Mouse (Mus musculus) liver, embryonic 13.5 days (tissue): ENCODE results near the gene Cdh23. TPM values are rescaled to one million over a fixed set of nuclear protein-coding genes. Genes with fewer than 3 reads are reported as not detected.

Source experiments
- ATAC-seq: fragments of 200-750 bp; cut with Nextera tagmentation; 2 replicates; pipeline ENCODE4 v1.8.0; 2017; ENCODE audit warnings: low read depth, mild to moderate bottlenecking, moderate number of reproducible peaks, moderate library complexity
- DNase-seq: peaks from one replicate; pipeline ENCODE4 v3.0.0; 2022
- H3K27ac ChIP-seq: fragments of 300-500 bp; sonication (generic); 2 replicates; pipeline ENCODE4 v1.5.1; 2015; ENCODE audit warnings: moderate library complexity, mild to moderate bottlenecking, inconsistent platforms
- H3K27me3 ChIP-seq: fragments of 300-500 bp; sonication (generic); 2 replicates; pipeline ENCODE4 v1.6.1; 2015; ENCODE audit warnings: mild to moderate bottlenecking, inconsistent platforms
- H3K36me3 ChIP-seq: fragments of 300-500 bp; sonication (generic); 2 replicates; pipeline ENCODE4 v1.6.1; 2015; ENCODE audit warnings: mild to moderate bottlenecking, inconsistent platforms
- H3K4me1 ChIP-seq: fragments of 300-500 bp; sonication (generic); replicated peaks from 2 replicates; pipeline ENCODE4 v1.6.1; 2015; ENCODE audit warnings: inconsistent platforms
- H3K4me2 ChIP-seq: fragments of 300-500 bp; sonication (generic); 2 replicates; pipeline ENCODE4 v1.6.1; 2015; ENCODE audit warnings: inconsistent platforms, mild to moderate bottlenecking, moderate library complexity
- H3K4me3 ChIP-seq: fragments of 300-500 bp; sonication (generic); replicated peaks from 2 replicates; pipeline ENCODE4 v1.5.1; 2015; ENCODE audit warnings: mild to moderate bottlenecking, inconsistent platforms
- H3K9ac ChIP-seq: fragments of 300-500 bp; sonication (generic); 2 replicates; pipeline ENCODE4 v1.6.1; 2015; ENCODE audit warnings: mild to moderate bottlenecking, inconsistent platforms
- H3K9me3 ChIP-seq: fragments of 300-500 bp; sonication (generic); replicated peaks from 2 replicates; pipeline ENCODE4 v1.6.1; 2016; ENCODE audit warnings: inconsistent platforms
- WGBS: fragments of 180-500 bp; shearing (Covaris S2); methylation state at CpG from one replicate; pipeline ENCODE4 v1.1.7; 2015; ENCODE audit not compliant: insufficient replicate concordance; 5-methylcytosine and 5-hydroxymethylcytosine counted together
- polyA plus RNA-seq: library from polyadenylated mRNA; unstranded; fragments of >200 nt; fragmentation: Nextera tagmentation; extraction: Ambion mirVana; gene quantifications from 2 replicates; pipeline ENCODE4 v1.2.1, GENCODE M21; 2015

Gene Cdh23
- polyA plus RNA-seq, 1 experiment from 2014 or later: 0.16 TPM

- Histone ChIP-seq H3K36me3 (no peaks in the 10 kb centered on the region), H3K4me1 (no peaks in the 10 kb centered on the region), H3K27me3 (no peaks in the 10 kb centered on the region), H3K9me3 (no peaks in the 10 kb centered on the region), H3K4me2 (no peak overlapping the region), H3K27ac (no peak overlapping the region), H3K4me3 (no peak overlapping the region), H3K9ac (no peak overlapping the region)
- 32% methylated on average over 6 of the region's 6 CpGs for WGBS
- no peak for ATAC-seq
- no peak for DNase-seq
These were observed 305.9 kb downstream of the Cdh23 start for GRCm38 (mm10) chr10:60390177-60390903.

DNA sequence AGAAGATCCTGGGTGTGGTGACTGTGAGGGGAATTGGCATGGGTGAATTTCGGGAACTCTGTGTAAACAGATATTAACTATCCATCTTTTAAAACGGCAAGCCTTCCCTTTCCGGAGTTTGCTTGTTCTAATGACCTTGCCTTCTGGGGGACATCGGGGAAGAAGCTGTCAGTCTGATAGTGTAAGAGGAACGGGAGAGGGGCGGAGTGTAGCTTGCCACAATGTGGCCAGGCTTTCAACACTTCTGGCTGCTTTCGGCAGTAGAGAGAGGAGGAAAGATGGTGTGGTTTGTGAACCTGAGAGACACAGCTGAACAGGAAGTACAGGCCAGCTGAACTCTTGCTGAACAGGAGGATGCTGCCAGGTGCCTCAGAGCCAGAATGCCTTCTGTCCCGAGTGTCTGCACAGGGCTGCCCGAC, 306.8 kb downstream of the Cdh23 start:
- no peak overlapping the region for H3K27ac ChIP-seq
- DNase-seq (peak; percentile 23), ATAC-seq (no peak)
- no peaks in the 10 kb centered on the region for H3K9me3 ChIP-seq
- H3K4me1 ChIP-seq: no peaks in the 10 kb centered on the region
- H3K4me3 ChIP-seq: no peak overlapping the region
- H3K36me3 ChIP-seq: no peaks in the 10 kb centered on the region
- 8% methylated on average over 9 of the region's 9 CpGs for WGBS
- H3K27me3 ChIP-seq: no peaks in the 10 kb centered on the region
- H3K4me2 ChIP-seq: no peak overlapping the region
- no peak overlapping the region for H3K9ac ChIP-seq

DNA sequence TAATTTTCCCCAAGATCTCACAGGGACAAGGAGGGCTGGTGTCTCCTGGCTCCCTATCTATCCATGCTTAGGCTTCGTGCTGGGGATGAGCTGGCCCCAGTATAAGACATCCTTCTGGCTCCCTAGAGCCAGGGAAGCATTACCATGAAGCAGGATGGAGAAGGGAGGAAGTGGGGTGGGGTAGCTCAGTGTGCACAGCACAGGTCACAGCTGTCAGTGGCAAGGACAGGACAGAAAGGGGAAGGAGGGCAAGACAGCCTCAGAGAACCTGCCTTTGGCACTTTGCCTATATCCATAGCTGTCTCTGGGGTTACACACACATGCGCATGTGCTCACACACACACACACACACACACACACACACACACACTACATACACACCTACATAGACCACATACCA, 308.0 kb downstream of the Cdh23 start:
- Histone ChIP-seq H3K4me3 (no peak overlapping the region), H3K36me3 (no peaks in the 10 kb centered on the region), H3K9me3 (no peaks in the 10 kb centered on the region), H3K27me3 (no peaks in the 10 kb centered on the region), H3K4me2 (no peak overlapping the region), H3K9ac (no peak overlapping the region), H3K4me1 (no peaks in the 10 kb centered on the region), H3K27ac (no peak overlapping the region)
- 43% methylated on average over 2 of the region's 2 CpGs for WGBS
- DNase-seq (no peak), ATAC-seq (no peak)

- Histone ChIP-seq H3K9me3 (no peaks in the 10 kb centered on the region), H3K4me3 (no peak overlapping the region), H3K4me1 (no peaks in the 10 kb centered on the region), H3K36me3 (no peaks in the 10 kb centered on the region), H3K27me3 (no peaks in the 10 kb centered on the region), H3K9ac (no peak overlapping the region), H3K4me2 (no peak overlapping the region), H3K27ac (no peak overlapping the region)
- 56% methylated on average over 10 of the region's 10 CpGs for WGBS
- ATAC-seq: no peak
- no peak for DNase-seq
These were observed 315.0 kb downstream of the Cdh23 start for GRCm38 (mm10) chr10:60381142-60381925.

DNA sequence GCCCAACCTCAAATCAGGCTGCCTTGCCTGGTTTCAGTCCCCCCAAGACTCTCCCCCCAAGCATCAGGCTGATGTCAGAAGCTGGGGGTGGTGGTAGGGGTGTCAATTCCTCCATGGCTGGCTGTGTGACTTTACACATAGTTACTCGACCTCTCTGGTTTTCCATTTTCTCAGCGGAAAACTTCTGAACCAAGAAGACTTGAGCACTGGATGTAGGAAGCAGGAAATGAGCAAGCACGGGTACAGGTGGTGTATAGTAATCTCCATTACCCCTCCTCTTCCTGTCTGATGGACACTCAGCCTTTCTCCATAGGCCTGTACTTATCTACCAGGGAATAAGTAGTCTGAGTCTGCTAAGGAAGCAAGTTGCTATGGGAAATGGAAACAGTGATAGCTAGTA, 316.1 kb downstream of the Cdh23 start:
- no peak overlapping the region for H3K9ac ChIP-seq
- H3K4me1 ChIP-seq: no peaks in the 10 kb centered on the region
- no peaks in the 10 kb centered on the region for H3K36me3 ChIP-seq
- DNase-seq (no peak), ATAC-seq (no peak)
- no peak overlapping the region for H3K27ac ChIP-seq
- H3K9me3 ChIP-seq: no peaks in the 10 kb centered on the region
- WGBS: 39% methylated on average over 3 of the region's 3 CpGs
- no peaks in the 10 kb centered on the region for H3K27me3 ChIP-seq
- no peak overlapping the region for H3K4me2 ChIP-seq
- no peak overlapping the region for H3K4me3 ChIP-seq

GRCm38 (mm10) chr10:60379419-60379957, 316.8 kb downstream of the Cdh23 start:
- no peak overlapping the region for H3K4me3 ChIP-seq
- H3K4me2 ChIP-seq: no peak overlapping the region
- H3K9ac ChIP-seq: no peak overlapping the region
- H3K9me3 ChIP-seq: no peaks in the 10 kb centered on the region
- H3K27me3 ChIP-seq: no peaks in the 10 kb centered on the region
- H3K27ac ChIP-seq: no peak overlapping the region
- WGBS: 65% methylated on average over 9 of the region's 9 CpGs
- ATAC-seq (no peak), DNase-seq (no peak)
- H3K36me3 ChIP-seq: no peaks in the 10 kb centered on the region
- no peaks in the 10 kb centered on the region for H3K4me1 ChIP-seq

GRCm38 (mm10) chr10:60376704-60377103, 319.6 kb downstream of the Cdh23 start:
- DNase-seq: no peak
- Histone ChIP-seq H3K9ac (no peak overlapping the region), H3K4me2 (no peak overlapping the region), H3K4me3 (no peak overlapping the region), H3K27me3 (no peaks in the 10 kb centered on the region), H3K9me3 (no peaks in the 10 kb centered on the region), H3K27ac (no peak overlapping the region), H3K4me1 (peaks cover 12% of the 10 kb centered on the region), H3K36me3 (no peaks in the 10 kb centered on the region)
- 57% methylated on average over 16 of the region's 16 CpGs for WGBS
- ATAC-seq: no peak

GRCm38 (mm10) chr10:60373937-60374578, 322.2 kb downstream of the Cdh23 start:
- H3K9ac ChIP-seq: no peak overlapping the region
- 0 out of 2 replicates have a peak overlapping the region, but pooled peaks have one; percentile 29 for H3K27ac ChIP-seq
- no peaks in the 10 kb centered on the region for H3K9me3 ChIP-seq
- no peak for DNase-seq
- H3K4me2 ChIP-seq: no peak overlapping the region
- 0 out of 2 replicates have a peak, but pooled peaks have one; percentile 12 for ATAC-seq
- no peak overlapping the region for H3K4me3 ChIP-seq
- no peaks in the 10 kb centered on the region for H3K36me3 ChIP-seq
- peaks cover 26% of the 10 kb centered on the region for H3K4me1 ChIP-seq
- WGBS: 30% methylated on average over 8 of the region's 8 CpGs
- no peaks in the 10 kb centered on the region for H3K27me3 ChIP-seq

- H3K9me3 ChIP-seq: no peaks in the 10 kb centered on the region
- no peak overlapping the region for H3K4me2 ChIP-seq
- no peak overlapping the region for H3K27ac ChIP-seq
- H3K4me1 ChIP-seq: peaks cover 26% of the 10 kb centered on the region
- no peaks in the 10 kb centered on the region for H3K36me3 ChIP-seq
- ATAC-seq (0 out of 2 replicates have a peak, but pooled peaks have one; percentile 7), DNase-seq (no peak)
- no peaks in the 10 kb centered on the region for H3K27me3 ChIP-seq
- WGBS: 31% methylated on average over 6 of the region's 6 CpGs
- no peak overlapping the region for H3K4me3 ChIP-seq
- no peak overlapping the region for H3K9ac ChIP-seq
These were observed 322.8 kb downstream of the Cdh23 start for GRCm38 (mm10) chr10:60373543-60373936.

DNA sequence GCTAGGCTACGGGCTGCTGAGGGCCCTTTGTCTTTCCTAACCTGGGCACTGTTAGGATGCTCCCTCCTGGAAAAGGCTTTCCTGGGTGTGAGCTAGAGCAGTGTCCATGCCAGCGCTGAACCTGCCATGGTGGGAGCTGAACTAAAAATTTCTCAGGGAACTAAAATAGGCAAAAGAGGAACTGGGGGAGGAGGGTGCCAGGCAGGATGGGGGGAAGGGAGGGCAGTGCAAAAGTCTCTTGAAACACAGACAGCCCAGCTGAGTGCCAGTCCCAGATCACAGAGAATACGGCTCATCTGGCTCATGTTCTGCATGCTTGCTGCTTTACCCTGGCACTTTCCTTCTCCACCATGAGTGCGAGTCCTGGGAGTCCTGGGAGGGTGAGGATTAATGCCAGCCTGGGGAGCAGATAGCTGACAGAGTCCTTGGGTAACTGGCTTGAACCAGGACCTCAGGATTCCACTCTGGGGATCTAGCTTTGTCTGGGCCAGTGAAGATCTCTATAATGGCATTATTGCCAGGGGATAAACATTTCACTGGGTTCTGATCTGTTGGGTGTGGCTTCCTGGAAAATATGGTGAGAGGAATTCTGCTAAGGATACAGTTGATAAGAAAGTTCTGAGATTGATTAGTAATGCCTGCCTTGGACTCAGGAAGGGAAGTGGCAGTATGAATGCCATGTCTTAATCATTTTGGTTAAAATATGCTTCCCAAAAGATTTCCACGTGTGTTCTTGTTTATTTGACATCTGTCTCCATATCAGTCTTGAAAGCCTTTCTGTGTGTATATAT, 324.5 kb downstream of the Cdh23 start:
- 20% methylated on average over 5 of the region's 5 CpGs for WGBS
- DNase-seq: no peak
- Histone ChIP-seq H3K4me3 (no peak overlapping the region), H3K27me3 (no peaks in the 10 kb centered on the region), H3K36me3 (no peaks in the 10 kb centered on the region), H3K4me2 (no peak overlapping the region), H3K9ac (no peak overlapping the region), H3K4me1 (peaks cover 29% of the 10 kb centered on the region), H3K9me3 (no peaks in the 10 kb centered on the region), H3K27ac (peak overlapping the region; percentile 43; the same call in 1 of the 2 replicates)
- no peak for ATAC-seq
